ENCODE assay signal across 9 mouse cellular contexts in the genomic region with DNA sequence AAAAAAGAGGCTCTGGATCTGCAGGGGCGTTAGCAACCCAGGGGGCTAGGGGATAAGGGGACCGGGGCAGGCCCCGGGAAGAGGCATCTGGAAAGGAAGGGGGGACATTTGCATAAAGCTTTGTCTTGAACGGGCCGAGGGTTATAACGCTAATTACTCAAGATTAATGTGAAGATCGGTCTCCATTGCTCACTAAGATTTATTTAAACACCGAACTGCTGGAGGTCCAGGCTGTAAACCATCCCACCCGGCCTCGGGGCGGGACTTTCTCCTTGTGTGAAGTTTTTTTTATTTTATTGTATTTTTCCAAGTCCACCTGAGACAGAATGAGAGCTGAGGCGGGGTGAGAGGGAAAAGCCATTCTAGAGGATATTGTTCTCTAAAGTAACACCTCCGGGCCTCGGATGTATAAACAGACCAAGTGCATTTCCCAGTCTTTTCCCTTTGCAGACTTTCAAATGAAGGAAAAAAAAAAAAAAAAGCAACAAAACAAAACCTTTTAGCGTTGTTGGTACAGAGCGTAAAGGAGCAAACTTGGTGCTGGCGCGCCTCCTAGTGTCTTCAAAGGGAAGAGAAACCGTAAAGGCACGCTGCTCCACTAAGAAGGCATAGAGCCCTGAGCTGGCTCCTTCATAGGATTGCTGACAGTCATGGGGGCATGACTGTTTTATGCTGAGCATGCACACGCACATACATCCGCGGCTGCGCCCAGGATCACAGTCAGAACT.
DNase-seq lines count a peak whose midpoint lies in the region; ATAC-seq lines count a peak whose summit lies in the region.
"Had no signal": no experiment of that assay in that cellular context is flagged by ENCODE, and none has a peak within 500 bp of the region (broad histone marks: within the 10 kb centered on the region; RNA-seq: fewer than 3 reads in every experiment).

No protein-coding gene starts in this region.

- peaks cover 9% of the 10 kb centered on the region; the same call in 1 of the 2 replicates for H3K4me1 ChIP-seq in heart, embryonic 11.5 days (ENCODE audit: control insufficient read depth, insufficient read depth, low read length)
- peaks cover 21% of the 10 kb centered on the region for H3K4me1 ChIP-seq in kidney, embryonic 15.5 days
- peaks cover 7% of the 10 kb centered on the region; the same call in 1 of the 2 replicates for H3K4me1 ChIP-seq in midbrain, embryonic 16.5 days (ENCODE audit: control insufficient read depth, insufficient read depth, low read length)

- peak overlapping the region; percentile 89 for H3K4me2 ChIP-seq in heart, embryonic 11.5 days
- H3K4me2 ChIP-seq in kidney, embryonic 15.5 days: peak overlapping the region; percentile 54
- peak overlapping the region; percentile 52 for H3K4me2 ChIP-seq in midbrain, embryonic 16.5 days (ENCODE audit: low read length)

- DNase-seq in 3T3-L1 (ENCODE audit: low read depth, low spot score) (peak; percentile 93), ZHBTc4 (ENCODE audit: low read depth, low spot score) (peak; percentile 78), liver (peak; percentile 56)
- peak; percentile 77 for DNase-seq in embryo, embryonic 11.5 days (ENCODE audit: low read depth, low spot score)
- DNase-seq in telencephalon, adult 2 months (ENCODE audit: low read depth, low spot score): peak; percentile 63

- H3K27ac ChIP-seq in heart, embryonic 11.5 days (ENCODE audit: low read depth, low read length): no peak overlapping the region
- no peak overlapping the region for H3K27ac ChIP-seq in kidney, embryonic 15.5 days
- no peak overlapping the region for H3K27ac ChIP-seq in midbrain, embryonic 16.5 days (ENCODE audit: low read length)

- peak; percentile 67; the same call in 1 of the 2 replicates for ATAC-seq in heart, embryonic 11.5 days (replicated peaks; ENCODE audit: insufficient number of reproducible peaks, low FRiP score, low TSS enrichment)
- peak; percentile 88 for ATAC-seq in kidney, embryonic 15.5 days (replicated peaks; ENCODE audit: low FRiP score)
- peak; percentile 90 for ATAC-seq in midbrain, embryonic 16.5 days

- H3K27me3 ChIP-seq in heart, embryonic 11.5 days (ENCODE audit: control insufficient read depth, insufficient read depth, low read length): peaks cover 42% of the 10 kb centered on the region
- peaks cover 82% of the 10 kb centered on the region for H3K27me3 ChIP-seq in kidney, embryonic 15.5 days
- peaks cover 39% of the 10 kb centered on the region for H3K27me3 ChIP-seq in midbrain, embryonic 16.5 days (ENCODE audit: control insufficient read depth, insufficient read depth, low read depth, low read length)

- peak overlapping the region; percentile 49 for H3K9ac ChIP-seq in heart, embryonic 11.5 days (ENCODE audit: low read depth, low read length)
- H3K9ac ChIP-seq in kidney, embryonic 15.5 days: no peak overlapping the region
- peak overlapping the region; percentile 18; the same call in 1 of the 2 replicates for H3K9ac ChIP-seq in midbrain, embryonic 16.5 days (ENCODE audit: low read depth, low read length)

- no peaks in the 10 kb centered on the region for H3K36me3 ChIP-seq in heart, embryonic 11.5 days (ENCODE audit: control insufficient read depth, insufficient read depth, low read length)
- no peaks in the 10 kb centered on the region for H3K36me3 ChIP-seq in kidney, embryonic 15.5 days
- no peaks in the 10 kb centered on the region for H3K36me3 ChIP-seq in midbrain, embryonic 16.5 days (ENCODE audit: control insufficient read depth, insufficient read depth, low read length)

- H3K4me3 ChIP-seq in heart, embryonic 11.5 days (ENCODE audit: low read depth, low read length): peak overlapping the region; percentile 46
- H3K4me3 ChIP-seq in kidney, embryonic 15.5 days (replicated peaks): peak overlapping the region; percentile 28
- H3K4me3 ChIP-seq in midbrain, embryonic 16.5 days (ENCODE audit: low read depth, low read length): peak overlapping the region; percentile 24
- H3K4me3 ChIP-seq: erythroblast, embryonic 14.5 days had no signal

- no peaks in the 10 kb centered on the region for H3K9me3 ChIP-seq in heart, embryonic 11.5 days (replicated peaks; ENCODE audit: control insufficient read depth, low read length)
- H3K9me3 ChIP-seq in kidney, embryonic 15.5 days (replicated peaks): no peaks in the 10 kb centered on the region
- no peaks in the 10 kb centered on the region for H3K9me3 ChIP-seq in midbrain, embryonic 16.5 days (replicated peaks; ENCODE audit: control insufficient read depth, low read length, poor library complexity, severe bottlenecking)

- WGBS in heart, embryonic 11.5 days (ENCODE audit: insufficient replicate concordance): under 1% methylated on average over 24 of the region's 24 CpGs
- WGBS in kidney, embryonic 15.5 days: under 1% methylated on average over 24 of the region's 24 CpGs
- WGBS in midbrain, embryonic 16.5 days: under 1% methylated on average over 24 of the region's 24 CpGs
